Mouse (Mus musculus) myocyte (in vitro differentiated cells): Measurements from ENCODE around the gene Rapgef4. TPM values are rescaled to one million over a fixed set of nuclear protein-coding genes. Genes with fewer than 3 reads are reported as not detected.

Experiments used
- H3K27me3 ChIP-seq: one replicate; pipeline ENCODE4 v1.6.1; 2011; ENCODE audit not compliant: control insufficient read depth, insufficient read depth, insufficient read length
- H3K36me3 ChIP-seq: one replicate; pipeline ENCODE4 v1.6.1; 2011; ENCODE audit not compliant: control insufficient read depth, insufficient read depth
- H3K4me2 ChIP-seq: one replicate; pipeline ENCODE4 v1.6.1; 2011; ENCODE audit warnings: low read depth, control low read depth
- H3K4me3 ChIP-seq: one replicate; pipeline ENCODE4 v1.5.1; 2011; ENCODE audit warnings: mild to moderate bottlenecking, control low read depth, moderate library complexity
- H3K79me2 ChIP-seq: one replicate; pipeline ENCODE4 v1.6.1; 2011; ENCODE audit not compliant: control insufficient read depth, insufficient read depth
- H3ac ChIP-seq: one replicate; pipeline ENCODE4 v1.6.1; 2011; ENCODE audit not compliant: control insufficient read depth, insufficient read length
- CEBPB ChIP-seq: IDR thresholded peaks from 2 replicates; pipeline ENCODE4 v1.6.1; 2011; ENCODE audit warnings: mild to moderate bottlenecking, moderate library complexity; ENCODE audit not compliant: poor library complexity, insufficient read depth, severe bottlenecking
- E2F4 ChIP-seq: IDR thresholded peaks from one replicate; pipeline ENCODE4 v1.6.1; 2011; ENCODE audit warnings: mild to moderate bottlenecking, control low read depth, moderate library complexity; ENCODE audit not compliant: insufficient read depth
- MAX ChIP-seq: IDR thresholded peaks from one replicate; pipeline ENCODE4 v1.6.1; 2011; ENCODE audit warnings: low read depth, mild to moderate bottlenecking, control low read depth
- MYOD1 ChIP-seq, 3 experiments: IDR thresholded peaks; one replicate each; pipeline ENCODE4 v1.6.1; 2011; ENCODE audit warnings: control low read depth in 2 of 3, low read depth in 2 of 3, mild to moderate bottlenecking in 2 of 3, moderate library complexity in 1 of 3; ENCODE audit not compliant: insufficient read length in 2 of 3, control insufficient read depth in 1 of 3
- MYOG ChIP-seq, 3 experiments: IDR thresholded peaks; one replicate each; pipeline ENCODE4 v1.6.1; 2011; ENCODE audit warnings: control low read depth in 2 of 3, low read depth in 2 of 3, mild to moderate bottlenecking in 2 of 3; ENCODE audit not compliant: insufficient read length in 2 of 3, control insufficient read depth in 1 of 3, insufficient read depth in 1 of 3
- POLR2A ChIP-seq: IDR thresholded peaks from one replicate; pipeline ENCODE4 v1.6.1; 2011; ENCODE audit warnings: low read depth, mild to moderate bottlenecking, control low read depth, moderate library complexity; ENCODE audit not compliant: insufficient read length
- POLR2AphosphoS2 ChIP-seq: IDR thresholded peaks from one replicate; pipeline ENCODE4 v1.6.1; 2011; ENCODE audit warnings: low read depth, control low read depth; ENCODE audit not compliant: insufficient read length
- REST ChIP-seq: IDR thresholded peaks from one replicate; pipeline ENCODE4 v1.6.1; 2011; ENCODE audit warnings: mild to moderate bottlenecking, control low read depth, moderate library complexity; ENCODE audit not compliant: insufficient read depth, insufficient read length
- SRF ChIP-seq: IDR thresholded peaks from one replicate; pipeline ENCODE4 v1.6.1; 2011; ENCODE audit warnings: low read depth; ENCODE audit not compliant: control insufficient read depth, insufficient read length
- TCF12 ChIP-seq: IDR thresholded peaks from one replicate; pipeline ENCODE4 v1.6.1; 2011; ENCODE audit warnings: mild to moderate bottlenecking, control low read depth; ENCODE audit not compliant: poor library complexity, insufficient read depth, severe bottlenecking
- TCF3 ChIP-seq: IDR thresholded peaks from one replicate; pipeline ENCODE4 v1.6.1; 2011; ENCODE audit warnings: low read depth, control low read depth; ENCODE audit not compliant: insufficient read length
- USF1 ChIP-seq: IDR thresholded peaks from one replicate; pipeline ENCODE4 v1.6.1; 2011; ENCODE audit warnings: low read depth, mild to moderate bottlenecking, control low read depth, moderate library complexity
- polyA plus RNA-seq: library from polyadenylated mRNA; unstranded; fragments of >200 nt; fragmentation: generic; extraction: Trizol; gene quantifications from one replicate; pipeline ENCODE4 v1.2.1, GENCODE M21; 2012; ENCODE audit warnings: missing spikeins

Rapgef4 gene
- polyA plus RNA-seq, 1 experiment: 0.28 TPM

- no peak overlapping the region for H3K4me2 ChIP-seq
- H3K36me3 ChIP-seq: no peaks in the 10 kb centered on the region
- no peaks in the 10 kb centered on the region for H3K79me2 ChIP-seq
- no peaks in the 10 kb centered on the region for H3K27me3 ChIP-seq
- no peak overlapping the region for H3K4me3 ChIP-seq
- H3ac ChIP-seq: no peak overlapping the region
- TF ChIP-seq USF1 (no peak), E2F4 (no peak), POLR2AphosphoS2 (no peak), REST (no peak), MYOG (IDR thresholded peaks at IDR 0.05; ENCODE audit: control insufficient read depth in 1 of 3, insufficient read depth in 1 of 3, insufficient read length in 2 of 3, low read depth in 2 of 3) (no peak), MAX (no peak), SRF (no peak), TCF3 (no peak), TCF12 (no peak), CEBPB (no peak), POLR2A (no peak), MYOD1 (IDR thresholded peaks at IDR 0.05; ENCODE audit: control insufficient read depth in 1 of 3, insufficient read length in 2 of 3, low read depth in 2 of 3) (no peak)
Measured at GRCm38 (mm10) chr2:72094446-72094845, 113.4 kb downstream of the Rapgef4 start.

- H3K36me3 ChIP-seq: no peaks in the 10 kb centered on the region
- H3K4me3 ChIP-seq: no peak overlapping the region
- no peak overlapping the region for H3ac ChIP-seq
- TF ChIP-seq POLR2A (no peak), CEBPB (no peak), USF1 (no peak), SRF (no peak), TCF3 (no peak), E2F4 (no peak)
- no peaks in the 10 kb centered on the region for H3K79me2 ChIP-seq
- H3K27me3 ChIP-seq: no peaks in the 10 kb centered on the region
- no peak overlapping the region for H3K4me2 ChIP-seq
Measured at GRCm38 (mm10) chr2:72095002-72095401, 114.0 kb downstream of the Rapgef4 start.

GRCm38 (mm10) chr2:72096345-72096744 is 115.3 kb downstream of the Rapgef4 start:
- H3K27me3 ChIP-seq: no peaks in the 10 kb centered on the region
- H3K4me3 ChIP-seq: no peak overlapping the region
- no peak overlapping the region for H3ac ChIP-seq
- H3K79me2 ChIP-seq: no peaks in the 10 kb centered on the region
- TF ChIP-seq SRF (no peak), REST (no peak), TCF12 (no peak), CEBPB (no peak), USF1 (no peak), MYOD1 (IDR thresholded peaks at IDR 0.05; ENCODE audit: control insufficient read depth in 1 of 3, insufficient read length in 2 of 3, low read depth in 2 of 3) (no peak), TCF3 (no peak), POLR2A (no peak), E2F4 (no peak), MAX (no peak), POLR2AphosphoS2 (no peak), MYOG (IDR thresholded peaks at IDR 0.05; ENCODE audit: control insufficient read depth in 1 of 3, insufficient read depth in 1 of 3, insufficient read length in 2 of 3, low read depth in 2 of 3) (no peak)
- H3K36me3 ChIP-seq: no peaks in the 10 kb centered on the region
- no peak overlapping the region for H3K4me2 ChIP-seq

- TF ChIP-seq SRF: no peak
- no peak for TF ChIP-seq USF1
- no peak for TF ChIP-seq TCF3
- no peak for TF ChIP-seq MAX
- no peak for TF ChIP-seq TCF12
- no peak for TF ChIP-seq REST
- TF ChIP-seq E2F4: no peak
- TF ChIP-seq MYOD1 (IDR thresholded peaks at IDR 0.05; ENCODE audit: control insufficient read depth in 1 of 3, insufficient read length in 2 of 3, low read depth in 2 of 3): no peak
- H3K4me2 ChIP-seq: no peak overlapping the region
- no peaks in the 10 kb centered on the region for H3K79me2 ChIP-seq
- H3ac ChIP-seq: no peak overlapping the region
- H3K36me3 ChIP-seq: no peaks in the 10 kb centered on the region
- H3K27me3 ChIP-seq: no peaks in the 10 kb centered on the region
- no peak overlapping the region for H3K4me3 ChIP-seq
Measured at GRCm38 (mm10) chr2:72098366-72098765, 117.3 kb downstream of the Rapgef4 start.

GRCm38 (mm10) chr2:72104604-72105003 is 123.6 kb downstream of the Rapgef4 start:
- Histone ChIP-seq H3ac (no peak overlapping the region), H3K4me2 (no peak overlapping the region), H3K27me3 (no peaks in the 10 kb centered on the region), H3K36me3 (no peaks in the 10 kb centered on the region), H3K4me3 (no peak overlapping the region), H3K79me2 (no peaks in the 10 kb centered on the region)
- no peak for TF ChIP-seq MYOG (IDR thresholded peaks at IDR 0.05; ENCODE audit: control insufficient read depth in 1 of 3, insufficient read depth in 1 of 3, insufficient read length in 2 of 3, low read depth in 2 of 3)
- TF ChIP-seq REST: no peak
- no peak for TF ChIP-seq MAX
- TF ChIP-seq TCF3: no peak
- no peak for TF ChIP-seq TCF12
- TF ChIP-seq CEBPB: no peak
- no peak for TF ChIP-seq USF1
- TF ChIP-seq MYOD1 (IDR thresholded peaks at IDR 0.05; ENCODE audit: control insufficient read depth in 1 of 3, insufficient read length in 2 of 3, low read depth in 2 of 3): no peak
- no peak for TF ChIP-seq E2F4
- no peak for TF ChIP-seq SRF
- no peak for TF ChIP-seq POLR2AphosphoS2
- TF ChIP-seq POLR2A: no peak
